Mouse (Mus musculus) right cerebral cortex, postnatal 14 days (tissue): ENCODE measurements around the gene Vmn1r2.
A peak's percentile ranks its signal among the peaks of the same experiment; 100 is the strongest.
"Not testable (repeated sequence)": the region's sequence is repeated elsewhere in the genome, so short reads cannot be mapped to it uniquely, and the experiment has no call there.

Experiments used
- DNase-seq: peaks from one replicate; pipeline ENCODE4 v3.0.0; 2022

The Vmn1r2 gene

DNA sequence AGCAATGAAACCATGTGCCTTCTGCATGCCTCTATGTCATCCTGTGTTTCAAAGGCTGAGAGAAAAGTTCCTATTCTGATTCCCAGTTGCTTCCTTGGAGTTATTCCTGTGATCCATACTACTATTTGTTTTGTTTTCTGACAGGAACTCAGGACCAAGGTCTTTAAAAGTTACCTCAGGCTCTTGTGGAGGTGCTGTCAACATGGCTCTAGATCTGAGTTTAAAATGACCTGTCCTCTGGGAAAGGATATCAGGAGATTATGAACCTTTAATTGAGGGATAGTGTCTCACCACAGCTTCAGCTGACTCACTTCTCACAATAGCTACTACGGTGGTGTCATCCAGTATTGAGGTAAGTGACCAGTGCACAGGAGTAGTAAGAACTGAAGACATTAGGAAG lies at the start of gene Vmn1r2:
Gene Vmn1r2, plus strand, starts transcription at position 301 of the 400 bp plus-strand sequence.
- not testable (repeated sequence) for DNase-seq

- DNase-seq, result not testable (repeated sequence)
These were observed 19.2 kb upstream of the Vmn1r2 start for GRCm38 (mm10) chr4:3147926-3148325.

DNA sequence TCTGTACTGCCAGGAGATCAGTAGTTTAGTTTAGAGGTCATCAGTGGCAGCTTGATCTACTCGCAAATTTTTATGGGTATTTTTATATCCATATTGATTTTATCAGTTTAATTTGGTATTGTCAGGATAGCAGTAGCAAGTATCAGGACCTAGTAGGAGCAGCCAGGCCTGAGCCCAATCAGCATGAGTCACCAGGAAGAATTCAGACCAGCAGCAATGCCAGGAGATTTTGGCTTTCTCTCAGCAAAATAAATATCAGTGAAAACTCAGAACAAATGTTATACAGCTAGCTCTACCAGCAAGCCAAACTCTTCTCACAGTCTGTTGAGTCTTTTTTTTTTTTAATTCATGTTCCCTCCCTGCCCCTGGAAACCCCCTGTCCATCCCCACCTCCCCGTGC lies 13.8 kb upstream of the Vmn1r2 start:
- not testable (repeated sequence) for DNase-seq

- not testable (repeated sequence) for DNase-seq
These were observed 2.7 kb upstream of the Vmn1r2 start for GRCm38 (mm10) chr4:3164429-3164828.

DNA sequence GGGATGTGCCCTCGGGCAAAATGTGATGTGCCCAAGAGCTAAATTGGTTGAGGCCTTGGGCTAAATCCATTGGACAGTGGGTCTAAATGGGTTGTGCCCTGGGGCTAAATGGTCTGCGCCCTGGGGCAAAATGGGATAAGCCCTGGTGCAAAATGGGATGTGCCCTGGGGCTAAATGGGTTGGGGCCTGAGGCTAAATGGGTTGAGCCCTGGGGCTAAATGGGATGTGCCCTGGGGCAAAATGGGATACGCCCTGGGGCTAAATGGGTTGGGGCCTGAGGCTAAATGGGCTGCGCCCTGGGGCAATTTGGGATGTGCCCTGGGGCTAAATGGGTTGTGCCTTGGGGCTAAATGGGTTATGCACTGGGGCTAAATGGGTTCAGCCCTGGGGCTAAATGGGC lies 2.1 kb upstream of the Vmn1r2 start:
- DNase-seq, result peak; percentile 17

- not testable (repeated sequence) for DNase-seq
These were observed 7.5 kb downstream of the Vmn1r2 start for GRCm38 (mm10) chr4:3174586-3174985.

- not testable (repeated sequence) for DNase-seq
These were observed 8.6 kb downstream of the Vmn1r2 start for GRCm38 (mm10) chr4:3175756-3176155.

DNA sequence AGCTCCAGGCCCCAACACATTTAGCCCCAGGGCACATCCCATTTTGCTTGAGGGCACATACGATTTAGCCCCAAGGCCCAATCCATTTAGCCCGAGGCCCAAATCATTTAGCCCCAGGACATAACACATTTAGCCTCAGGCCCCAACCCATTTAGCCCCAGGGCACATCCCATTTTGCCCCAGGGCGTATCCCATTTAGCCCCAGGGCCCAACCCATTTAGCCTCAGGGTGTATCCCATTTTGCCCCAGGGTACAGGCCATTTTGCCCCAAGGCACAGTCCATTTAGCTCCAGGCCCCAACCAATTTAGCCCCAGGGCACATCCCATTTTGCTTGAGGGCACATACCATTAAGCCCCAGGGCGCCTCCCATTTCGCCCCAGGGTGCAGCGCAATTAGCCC lies 9.1 kb downstream of the Vmn1r2 start:
- DNase-seq, result not testable (repeated sequence)

DNA sequence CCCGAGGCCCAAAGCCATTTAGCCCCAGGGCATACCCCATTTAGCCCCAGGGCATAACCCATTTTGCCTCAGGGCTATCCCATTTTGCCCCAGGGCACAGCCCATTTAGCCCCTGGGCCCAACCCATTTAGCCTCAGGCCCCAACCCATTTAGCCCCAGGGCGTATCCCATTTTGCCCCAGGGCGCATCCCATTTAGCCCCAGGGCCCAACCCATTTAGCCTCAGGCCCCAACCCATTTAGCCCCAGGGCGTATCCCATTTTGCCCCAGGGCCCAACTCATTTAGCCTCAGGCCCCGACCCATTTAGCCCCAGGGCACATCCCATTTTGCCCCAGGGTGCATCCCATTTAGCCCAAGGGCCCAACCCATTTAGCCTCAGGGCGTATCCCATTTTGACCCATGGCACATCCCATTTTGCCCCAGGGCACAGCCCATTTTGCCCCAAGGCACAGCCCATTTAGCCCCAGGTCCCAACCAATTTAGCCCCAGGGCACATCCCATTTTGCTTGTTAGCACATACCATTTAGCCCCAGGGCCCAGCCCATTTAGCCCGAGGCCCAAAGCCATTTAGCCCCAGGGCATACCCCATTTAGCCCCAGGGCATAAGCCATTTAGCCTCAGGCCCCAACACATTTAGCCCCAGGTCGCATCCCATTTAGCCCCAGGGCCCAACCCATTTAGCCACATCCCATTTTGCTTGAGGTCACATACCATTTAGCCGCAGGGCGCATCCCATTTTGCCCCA lies 9.8 kb downstream of the Vmn1r2 start:
- peak; percentile 53 for DNase-seq

DNA sequence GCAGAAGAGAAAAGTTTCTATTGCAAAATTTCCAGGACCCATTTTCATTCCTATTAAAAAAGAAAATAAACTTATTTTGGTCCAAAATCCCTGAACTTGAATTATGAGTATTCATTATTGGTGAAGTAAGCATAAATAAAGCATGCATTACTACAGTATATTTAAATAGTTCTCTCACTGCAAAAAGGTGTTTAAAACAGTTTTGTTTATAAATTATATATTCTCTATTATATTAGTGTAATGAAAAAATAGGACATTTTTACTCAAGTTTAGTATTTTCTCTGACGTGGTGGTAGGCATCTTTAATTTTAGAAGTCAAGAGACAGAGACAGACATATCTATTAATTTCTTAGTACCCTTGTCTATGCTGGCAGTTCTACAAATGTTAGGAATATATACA lies 18.1 kb downstream of the Vmn1r2 start, which contains the start of gene Vmn1r3:
Gene Vmn1r3, minus strand, starts transcription at position 101 of the 400 bp plus-strand sequence.
- not testable (repeated sequence) for DNase-seq

DNA sequence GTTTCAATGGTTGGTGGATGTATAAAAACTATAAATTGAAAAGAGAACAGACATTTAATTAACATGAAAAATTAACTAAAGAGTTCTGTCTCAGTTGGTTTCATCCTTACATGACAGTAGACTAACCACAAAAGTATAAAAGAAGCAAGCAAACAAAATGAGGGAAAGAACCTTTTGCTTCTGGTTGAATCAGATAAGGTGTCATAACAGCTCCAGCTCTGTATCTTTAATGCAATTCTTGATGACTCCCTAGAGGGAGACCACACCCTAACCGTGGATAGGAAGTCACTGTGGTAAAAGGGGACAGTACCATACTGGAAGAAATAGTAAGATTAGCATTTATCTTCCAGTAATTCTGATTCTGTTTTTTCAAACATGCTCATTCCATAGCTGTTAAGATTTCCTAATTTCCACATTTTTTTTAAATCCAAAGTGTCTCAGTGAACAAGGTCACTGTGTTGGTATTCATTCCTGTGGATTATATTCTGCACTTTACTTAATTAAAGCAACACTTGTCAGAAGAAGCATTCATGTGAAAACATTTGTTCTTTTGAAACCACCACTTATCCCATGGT lies 42.6 kb downstream of the Vmn1r2 start:
- DNase-seq, result not testable (repeated sequence)

DNA sequence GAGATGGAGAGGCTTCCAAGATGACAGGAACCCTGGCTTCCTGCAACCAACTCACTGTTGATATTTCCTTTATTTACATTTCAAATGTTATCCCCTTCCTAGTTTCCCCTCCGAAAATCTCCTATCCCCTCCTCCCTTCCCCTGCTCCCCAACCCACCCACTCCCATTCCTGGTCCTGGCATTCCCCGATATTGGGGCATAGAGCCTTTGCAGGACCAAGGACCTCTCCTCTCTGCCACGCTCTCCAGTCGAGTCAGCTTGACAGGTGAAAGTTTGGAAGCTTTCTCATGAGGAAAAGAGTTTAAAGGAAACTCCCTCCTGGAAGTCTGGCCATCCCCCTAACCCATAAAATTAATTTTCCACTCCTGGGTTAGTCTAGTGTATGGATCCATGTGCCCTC lies 46.2 kb downstream of the Vmn1r2 start:
- not testable (repeated sequence) for DNase-seq

- not testable (repeated sequence) for DNase-seq
These were observed 49.3 kb downstream of the Vmn1r2 start for GRCm38 (mm10) chr4:3216382-3216781.
